Mouse (Mus musculus) olfactory bulb, adult 2 months (tissue): ENCODE measurements around the gene Atg13.

Source experiments
- CTCF ChIP-seq: fragments of 200-500 bp; IDR thresholded peaks from 2 replicates; pipeline ENCODE4 v1.5.1; 2012; ENCODE audit warnings: low read depth, mild to moderate bottlenecking, low read length, moderate library complexity; ENCODE audit not compliant: insufficient read depth
- POLR2A ChIP-seq: fragments of 200-500 bp; IDR thresholded peaks from 2 replicates; pipeline ENCODE4 v1.6.1; 2012; ENCODE audit warnings: mild to moderate bottlenecking, low read depth, low read length, moderate library complexity; ENCODE audit not compliant: insufficient read depth

DNA sequence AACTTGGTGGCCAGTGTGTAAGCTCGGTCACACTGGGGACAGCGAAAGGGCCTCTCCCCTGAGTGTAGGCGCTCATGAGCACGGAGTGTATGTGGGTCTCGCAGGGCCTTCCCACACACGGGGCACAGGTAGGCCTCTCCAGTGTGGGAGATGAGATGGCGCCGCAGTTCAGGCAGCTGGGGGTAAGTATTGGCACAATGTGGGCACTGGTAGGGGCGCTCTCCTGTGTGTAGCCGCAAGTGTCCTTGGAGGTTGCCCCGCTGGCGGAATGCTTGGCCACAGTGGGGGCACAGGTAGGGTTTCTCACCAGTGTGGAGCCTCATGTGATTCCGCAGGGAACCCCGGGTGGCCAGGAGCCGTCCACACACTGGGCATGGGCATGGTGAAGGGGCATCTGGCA lies 65.0 kb downstream of the Atg13 start:
- TF ChIP-seq POLR2A (no peak), CTCF (no peak)
